Mouse (Mus musculus): ENCODE results near the gene Higd1b.

GRCm38 (mm10) chr11:102787688-102788177 lies 47.9 kb upstream of the Higd1b start:
- TF ChIP-seq CTCF (IDR thresholded peaks at IDR 0.05; ENCODE audit: insufficient read depth, low read depth, low read length) (no peak), POLR2A (IDR thresholded peaks at IDR 0.05; ENCODE audit: insufficient read depth, low read depth, low read length) (no peak)

Data from olfactory bulb, adult 2 months (tissue).